Mouse (Mus musculus): ENCODE measurements around the gene Insrr. TPM values are rescaled to one million over a fixed set of nuclear protein-coding genes. Genes with fewer than 3 reads are reported as not detected.

Gene Insrr
- polyA plus RNA-seq, 1 experiment from 2014 or later = 0.94 TPM

GRCm38 (mm10) chr3:87795336-87796277 lies 1.1 kb upstream of the Insrr start:
- 15% methylated on average over 33 of the region's 33 CpGs for WGBS
- H3K4me3 ChIP-seq (ENCODE audit: low read depth, low read length) = peak overlapping the region; percentile 27
- peak; percentile 83 for DNase-seq (ENCODE audit: low spot score)
- H3K9ac ChIP-seq (replicated peaks; ENCODE audit: low read length) = peak overlapping the region; percentile 37; the same call in 1 of the 2 replicates
- no peak for ATAC-seq (replicated peaks; ENCODE audit: insufficient number of reproducible peaks, low FRiP score, low TSS enrichment, low read depth)
- H3K27me3 ChIP-seq (ENCODE audit: control insufficient read depth, insufficient read depth, low read length) = peaks cover 68% of the 10 kb centered on the region
- no peaks in the 10 kb centered on the region for H3K9me3 ChIP-seq (replicated peaks; ENCODE audit: control insufficient read depth, low read length)
- H3K27ac ChIP-seq (replicated peaks; ENCODE audit: low read depth, low read length) = no peak overlapping the region
- peak overlapping the region; percentile 51 for H3K4me2 ChIP-seq (ENCODE audit: low read depth, low read length)
- peaks cover 15% of the 10 kb centered on the region for H3K4me1 ChIP-seq (ENCODE audit: control insufficient read depth, insufficient read depth, low read length)
- H3K36me3 ChIP-seq (replicated peaks; ENCODE audit: control insufficient read depth, insufficient read depth, low read depth, low read length) = no peaks in the 10 kb centered on the region

- Histone ChIP-seq H3K9ac (replicated peaks; ENCODE audit: low read length) (no peak overlapping the region), H3K4me1 (ENCODE audit: control insufficient read depth, insufficient read depth, low read length) (peaks cover 6% of the 10 kb centered on the region; the same call in 1 of the 2 replicates), H3K27me3 (ENCODE audit: control insufficient read depth, insufficient read depth, low read length) (peaks cover 51% of the 10 kb centered on the region), H3K36me3 (replicated peaks; ENCODE audit: control insufficient read depth, insufficient read depth, low read depth, low read length) (no peaks in the 10 kb centered on the region), H3K27ac (replicated peaks; ENCODE audit: low read depth, low read length) (no peak overlapping the region), H3K4me3 (ENCODE audit: low read depth, low read length) (no peak overlapping the region), H3K9me3 (replicated peaks; ENCODE audit: control insufficient read depth, low read length) (no peaks in the 10 kb centered on the region), H3K4me2 (ENCODE audit: low read depth, low read length) (no peak overlapping the region)
- WGBS = 64% methylated on average over 5 of the region's 5 CpGs
- DNase-seq (ENCODE audit: low spot score) (no peak), ATAC-seq (replicated peaks; ENCODE audit: insufficient number of reproducible peaks, low FRiP score, low TSS enrichment, low read depth) (no peak)
Measured at GRCm38 (mm10) chr3:87801681-87802080, 4.9 kb downstream of the Insrr start.

- H3K9me3 ChIP-seq (replicated peaks; ENCODE audit: control insufficient read depth, low read length) = no peaks in the 10 kb centered on the region
- peaks cover 49% of the 10 kb centered on the region for H3K27me3 ChIP-seq (ENCODE audit: control insufficient read depth, insufficient read depth, low read length)
- no peak overlapping the region for H3K27ac ChIP-seq (replicated peaks; ENCODE audit: low read depth, low read length)
- no peak overlapping the region for H3K9ac ChIP-seq (replicated peaks; ENCODE audit: low read length)
- ATAC-seq (replicated peaks; ENCODE audit: insufficient number of reproducible peaks, low FRiP score, low TSS enrichment, low read depth) (no peak), DNase-seq (ENCODE audit: low spot score) (no peak)
- no peaks in the 10 kb centered on the region; the same call in 1 of the 2 replicates for H3K4me1 ChIP-seq (ENCODE audit: control insufficient read depth, insufficient read depth, low read length)
- no peaks in the 10 kb centered on the region for H3K36me3 ChIP-seq (replicated peaks; ENCODE audit: control insufficient read depth, insufficient read depth, low read depth, low read length)
- H3K4me2 ChIP-seq (ENCODE audit: low read depth, low read length) = peak overlapping the region; percentile 34
- H3K4me3 ChIP-seq (ENCODE audit: low read depth, low read length) = no peak overlapping the region
- 3% methylated on average over 26 of the region's 26 CpGs for WGBS
Measured at GRCm38 (mm10) chr3:87804038-87804677, 7.4 kb downstream of the Insrr start.

GRCm38 (mm10) chr3:87809322-87809962 lies 12.7 kb downstream of the Insrr start:
- H3K9ac ChIP-seq (replicated peaks; ENCODE audit: low read length) = no peak overlapping the region
- WGBS = 4% methylated on average over 28 of the region's 28 CpGs
- peak overlapping the region; percentile 12; the same call in 1 of the 2 replicates for H3K4me3 ChIP-seq (ENCODE audit: low read depth, low read length)
- no peak overlapping the region for H3K27ac ChIP-seq (replicated peaks; ENCODE audit: low read depth, low read length)
- H3K9me3 ChIP-seq (replicated peaks; ENCODE audit: control insufficient read depth, low read length) = no peaks in the 10 kb centered on the region
- ATAC-seq (replicated peaks; ENCODE audit: insufficient number of reproducible peaks, low FRiP score, low TSS enrichment, low read depth) = 0 out of 2 replicates have a peak, but pooled peaks have one; percentile 30
- H3K36me3 ChIP-seq (replicated peaks; ENCODE audit: control insufficient read depth, insufficient read depth, low read depth, low read length) = no peaks in the 10 kb centered on the region
- no peaks in the 10 kb centered on the region for H3K4me1 ChIP-seq (ENCODE audit: control insufficient read depth, insufficient read depth, low read length)
- peak overlapping the region; percentile 23 for H3K4me2 ChIP-seq (ENCODE audit: low read depth, low read length)
- peaks cover 53% of the 10 kb centered on the region for H3K27me3 ChIP-seq (ENCODE audit: control insufficient read depth, insufficient read depth, low read length)
- no peak for DNase-seq (ENCODE audit: low spot score)

GRCm38 (mm10) chr3:87811297-87811696 lies 14.5 kb downstream of the Insrr start:
- WGBS = 79% methylated on average over 8 of the region's 8 CpGs
- no peak for DNase-seq (ENCODE audit: low spot score)

GRCm38 (mm10) chr3:87812413-87812812 lies 15.7 kb downstream of the Insrr start:
- ATAC-seq (replicated peaks; ENCODE audit: insufficient number of reproducible peaks, low FRiP score, low TSS enrichment, low read depth) (no peak), DNase-seq (ENCODE audit: low spot score) (peak; percentile 75)
- Histone ChIP-seq H3K9ac (replicated peaks; ENCODE audit: low read length) (no peak overlapping the region), H3K36me3 (replicated peaks; ENCODE audit: control insufficient read depth, insufficient read depth, low read depth, low read length) (no peaks in the 10 kb centered on the region), H3K4me3 (ENCODE audit: low read depth, low read length) (no peak overlapping the region), H3K4me2 (ENCODE audit: low read depth, low read length) (no peak overlapping the region), H3K9me3 (replicated peaks; ENCODE audit: control insufficient read depth, low read length) (no peaks in the 10 kb centered on the region), H3K4me1 (ENCODE audit: control insufficient read depth, insufficient read depth, low read length) (no peaks in the 10 kb centered on the region), H3K27me3 (ENCODE audit: control insufficient read depth, insufficient read depth, low read length) (peaks cover 38% of the 10 kb centered on the region), H3K27ac (replicated peaks; ENCODE audit: low read depth, low read length) (no peak overlapping the region)
- 57% methylated on average over 4 of the region's 4 CpGs for WGBS

More at GRCm38 (mm10) chr3:87811297-87811696, 14.5 kb downstream of the Insrr start:
- Histone ChIP-seq H3K36me3 (replicated peaks; ENCODE audit: control insufficient read depth, insufficient read depth, low read depth, low read length) (no peaks in the 10 kb centered on the region), H3K4me2 (ENCODE audit: low read depth, low read length) (no peak overlapping the region), H3K4me3 (ENCODE audit: low read depth, low read length) (no peak overlapping the region), H3K9ac (replicated peaks; ENCODE audit: low read length) (no peak overlapping the region), H3K27ac (replicated peaks; ENCODE audit: low read depth, low read length) (no peak overlapping the region), H3K9me3 (replicated peaks; ENCODE audit: control insufficient read depth, low read length) (no peaks in the 10 kb centered on the region), H3K27me3 (ENCODE audit: control insufficient read depth, insufficient read depth, low read length) (peaks cover 43% of the 10 kb centered on the region), H3K4me1 (ENCODE audit: control insufficient read depth, insufficient read depth, low read length) (no peaks in the 10 kb centered on the region)
- no peak for ATAC-seq (replicated peaks; ENCODE audit: insufficient number of reproducible peaks, low FRiP score, low TSS enrichment, low read depth)

- H3K36me3 ChIP-seq (replicated peaks; ENCODE audit: control insufficient read depth, insufficient read depth, low read depth, low read length) = no peaks in the 10 kb centered on the region
- ATAC-seq (replicated peaks; ENCODE audit: insufficient number of reproducible peaks, low FRiP score, low TSS enrichment, low read depth) (no peak), DNase-seq (ENCODE audit: low spot score) (no peak)
- H3K9me3 ChIP-seq (replicated peaks; ENCODE audit: control insufficient read depth, low read length) = no peaks in the 10 kb centered on the region
- 53% methylated on average over 10 of the region's 10 CpGs for WGBS
- H3K27ac ChIP-seq (replicated peaks; ENCODE audit: low read depth, low read length) = no peak overlapping the region
- H3K9ac ChIP-seq (replicated peaks; ENCODE audit: low read length) = no peak overlapping the region
- H3K4me3 ChIP-seq (ENCODE audit: low read depth, low read length) = no peak overlapping the region
- no peak overlapping the region for H3K4me2 ChIP-seq (ENCODE audit: low read depth, low read length)
- H3K4me1 ChIP-seq (ENCODE audit: control insufficient read depth, insufficient read depth, low read length) = no peaks in the 10 kb centered on the region
- H3K27me3 ChIP-seq (ENCODE audit: control insufficient read depth, insufficient read depth, low read length) = peaks cover 38% of the 10 kb centered on the region
Measured at GRCm38 (mm10) chr3:87812873-87813272, 16.1 kb downstream of the Insrr start.

Measured in embryonic facial prominence, embryonic 11.5 days (tissue).